In genomic region chr2:120499971-120500471, GRCm38 (mm10) we compare ENCODE assay signal across 8 mouse cellular contexts. TPM values are rescaled to one million over a fixed set of nuclear protein-coding genes. Genes with fewer than 3 reads are reported as not detected.
DNase-seq lines count a peak whose midpoint lies in the region; ATAC-seq lines count a peak whose summit lies in the region.

No protein-coding gene starts in this region.

- peaks cover 29% of the 10 kb centered on the region for H3K4me1 ChIP-seq in hindbrain, embryonic 10.5 days (replicated peaks)
- no peaks in the 10 kb centered on the region for H3K4me1 ChIP-seq in hindbrain, embryonic 16.5 days (ENCODE audit: control insufficient read depth, insufficient read depth, low read depth, low read length)
- H3K4me1 ChIP-seq in intestine, embryonic 15.5 days (replicated peaks), result peaks cover 12% of the 10 kb centered on the region

- H3K9me3 ChIP-seq in hindbrain, embryonic 10.5 days, result no peaks in the 10 kb centered on the region
- H3K9me3 ChIP-seq in hindbrain, embryonic 16.5 days (ENCODE audit: control insufficient read depth, low read length), result no peaks in the 10 kb centered on the region
- no peaks in the 10 kb centered on the region for H3K9me3 ChIP-seq in intestine, embryonic 15.5 days

- no peak for ATAC-seq in hindbrain, embryonic 16.5 days
- peak; percentile 49; the same call in 1 of the 2 replicates for ATAC-seq in intestine, embryonic 15.5 days
- ATAC-seq in megakaryocyte, adult 5-6 weeks (ENCODE audit: poor library complexity, severe bottlenecking), result peak; percentile 72

- no peak overlapping the region for H3K4me2 ChIP-seq in hindbrain, embryonic 16.5 days (ENCODE audit: low read length)
- H3K4me2 ChIP-seq in intestine, embryonic 15.5 days (replicated peaks), result 0 out of 2 replicates have a peak overlapping the region, but pooled peaks have one; percentile 9

- 80% methylated on average over 6 of the region's 6 CpGs for WGBS in hindbrain, embryonic 10.5 days
- 85% methylated on average over 6 of the region's 6 CpGs for WGBS in hindbrain, embryonic 16.5 days
- WGBS in intestine, embryonic 15.5 days, result 43% methylated on average over 6 of the region's 6 CpGs

- H3K27ac ChIP-seq in hindbrain, embryonic 10.5 days, result peak overlapping the region; percentile 23; the same call in 1 of the 2 replicates
- H3K27ac ChIP-seq in hindbrain, embryonic 16.5 days (ENCODE audit: low read depth, low read length), result no peak overlapping the region
- no peak overlapping the region for H3K27ac ChIP-seq in intestine, embryonic 15.5 days

- no peaks in the 10 kb centered on the region for H3K27me3 ChIP-seq in hindbrain, embryonic 10.5 days (ENCODE audit: insufficient read depth, poor library complexity, severe bottlenecking)
- no peaks in the 10 kb centered on the region for H3K27me3 ChIP-seq in hindbrain, embryonic 16.5 days (replicated peaks; ENCODE audit: control insufficient read depth, insufficient read depth, low read length)
- no peaks in the 10 kb centered on the region for H3K27me3 ChIP-seq in intestine, embryonic 15.5 days (replicated peaks)

- no peak overlapping the region for H3K4me3 ChIP-seq in hindbrain, embryonic 10.5 days
- no peak overlapping the region for H3K4me3 ChIP-seq in hindbrain, embryonic 16.5 days (ENCODE audit: low read length)
- no peak overlapping the region for H3K4me3 ChIP-seq in intestine, embryonic 15.5 days (replicated peaks)

- H3K9ac ChIP-seq in hindbrain, embryonic 16.5 days (ENCODE audit: low read depth, low read length), result no peak overlapping the region
- H3K9ac ChIP-seq in intestine, embryonic 15.5 days, result no peak overlapping the region

- peak; percentile 5 for DNase-seq in hindbrain, embryonic 10.5 days (ENCODE audit: low spot score)
- peak; percentile 88 for DNase-seq in thymus, postnatal 14 days
- DNase-seq in kidney, adult 8-10 months, result no peak
- no peak for DNase-seq in ovary, postnatal 36 days (ENCODE audit: low spot score)
- DNase-seq in MN1 (ENCODE audit: low spot score), result no peak

- H3K36me3 ChIP-seq in hindbrain, embryonic 10.5 days, result peaks cover 15% of the 10 kb centered on the region
- 0 out of 2 replicates have a peak, but pooled peaks cover 2% of the 10 kb centered on the region for H3K36me3 ChIP-seq in hindbrain, embryonic 16.5 days (ENCODE audit: control insufficient read depth, insufficient read depth, low read length)
- no peaks in the 10 kb centered on the region for H3K36me3 ChIP-seq in intestine, embryonic 15.5 days

RNA-seq across cellular contexts. Expression of gene Capn3, which starts 44.2 kb away (rescaled TPM):
- 1.6 and 2.6 TPM in 2 replicates for polyA plus RNA-seq in hindbrain, embryonic 10.5 days (2016; fragmentation: Nextera tagmentation; extraction: Ambion mirVana)
- 0.54 and 0.79 TPM in 2 replicates for polyA plus RNA-seq in hindbrain, embryonic 16.5 days (2015; fragmentation: Nextera tagmentation; extraction: Ambion mirVana)
- 0.89 and 1.0 TPM in 2 replicates for polyA plus RNA-seq in intestine, embryonic 15.5 days (2015; fragmentation: Nextera tagmentation; extraction: Ambion mirVana)
- 0.41 and 1.2 TPM in 2 replicates for total RNA-seq in megakaryocyte, adult 5-6 weeks (2015)
- 0.15 TPM in 1 of 2 replicates, not detected in the other for total RNA-seq in megakaryocyte, adult 5-6 weeks (2017)

Comparison
In these comparisons a context has a peak if more than half of its experiments do, and no peak if none do; other contexts are left out.
1. DNase-seq: peak in hindbrain, embryonic 10.5 days (single experiment) and thymus, postnatal 14 days (single experiment); none in kidney, adult 8-10 months (0 of 2), ovary, postnatal 36 days (single experiment) and MN1 (single experiment).